ENCODE assay signal across 8 mouse cellular contexts in genomic region chr10:117708856-117709255, GRCm38 (mm10). TPM values are rescaled to one million over a fixed set of nuclear protein-coding genes. Genes with fewer than 3 reads are reported as not detected.
DNase-seq lines count a peak whose midpoint lies in the region; ATAC-seq and TF ChIP-seq lines count a peak whose summit lies in the region.

No protein-coding gene starts in this region.

- no peak for ATAC-seq in hindbrain, embryonic 15.5 days (ENCODE audit: low FRiP score, low read depth)
- no peak for ATAC-seq in midbrain, embryonic 15.5 days (replicated peaks)

- WGBS in kidney, adult 2 months = 58% methylated on average over 9 of the region's 9 CpGs
- WGBS in hindbrain, embryonic 15.5 days = 86% methylated on average over 9 of the region's 9 CpGs
- 86% methylated on average over 9 of the region's 9 CpGs for WGBS in midbrain, embryonic 15.5 days

- H3K36me3 ChIP-seq in kidney, adult 2 months (ENCODE audit: control insufficient read depth, insufficient read depth, low read length) = peaks cover 4% of the 10 kb centered on the region
- peaks cover 33% of the 10 kb centered on the region for H3K36me3 ChIP-seq in hindbrain, embryonic 15.5 days
- H3K36me3 ChIP-seq in midbrain, embryonic 15.5 days (replicated peaks) = peaks cover 23% of the 10 kb centered on the region; the same call in 1 of the 2 replicates

- no peaks in the 10 kb centered on the region for H3K27me3 ChIP-seq in kidney, adult 2 months (replicated peaks; ENCODE audit: control insufficient read depth, insufficient read depth, low read length)
- H3K27me3 ChIP-seq in hindbrain, embryonic 15.5 days = no peaks in the 10 kb centered on the region
- no peaks in the 10 kb centered on the region for H3K27me3 ChIP-seq in midbrain, embryonic 15.5 days (replicated peaks)

- no peak overlapping the region for H3K9ac ChIP-seq in hindbrain, embryonic 15.5 days
- H3K9ac ChIP-seq in midbrain, embryonic 15.5 days = no peak overlapping the region

- peak overlapping the region; percentile 66 for H3K4me2 ChIP-seq in hindbrain, embryonic 15.5 days
- peak overlapping the region; percentile 61 for H3K4me2 ChIP-seq in midbrain, embryonic 15.5 days

- no peak overlapping the region for H3K27ac ChIP-seq in kidney, adult 2 months (ENCODE audit: insufficient read depth, low read depth, low read length)
- H3K27ac ChIP-seq in brown adipose tissue, adult 24 weeks (replicated peaks; ENCODE audit: low read depth, low read length) = no peak overlapping the region
- no peak overlapping the region for H3K27ac ChIP-seq in hindbrain, embryonic 15.5 days (replicated peaks)
- H3K27ac ChIP-seq in midbrain, embryonic 15.5 days = no peak overlapping the region

- no peak for DNase-seq in kidney, adult 2 months
- DNase-seq in kidney, postnatal 14 days = no peak
- DNase-seq in urinary bladder, adult 18-20 months (ENCODE audit: low spot score in 2 of 2) = no peak
- no peak for DNase-seq in right cerebral cortex, adult 18-20 months
- no peak for DNase-seq in thymus, postnatal 10 days (ENCODE audit: low spot score in 2 of 2)

- peak overlapping the region; percentile 5 for H3K4me3 ChIP-seq in kidney, adult 2 months (ENCODE audit: insufficient read depth, low read depth, low read length)
- H3K4me3 ChIP-seq in brown adipose tissue, adult 24 weeks (ENCODE audit: insufficient read depth, low read depth, low read length) = peak overlapping the region; percentile 17; the same call in 1 of the 2 replicates
- H3K4me3 ChIP-seq in hindbrain, embryonic 15.5 days = peak overlapping the region; percentile 76
- H3K4me3 ChIP-seq in midbrain, embryonic 15.5 days = peak overlapping the region; percentile 99

- H3K9me3 ChIP-seq in hindbrain, embryonic 15.5 days = no peaks in the 10 kb centered on the region
- H3K9me3 ChIP-seq in midbrain, embryonic 15.5 days = no peaks in the 10 kb centered on the region

- TF ChIP-seq POLR2A in kidney, adult 2 months (IDR thresholded peaks at IDR 0.05; ENCODE audit: low read depth, low read length) = no peak

- H3K4me1 ChIP-seq in kidney, adult 2 months (ENCODE audit: control insufficient read depth, insufficient read depth, low read length) = peaks cover 13% of the 10 kb centered on the region
- 0 out of 2 replicates have a peak, but pooled peaks cover 4% of the 10 kb centered on the region for H3K4me1 ChIP-seq in brown adipose tissue, adult 24 weeks (ENCODE audit: control insufficient read depth, insufficient read depth, insufficient read length, low read length)
- H3K4me1 ChIP-seq in hindbrain, embryonic 15.5 days (replicated peaks) = peaks cover 26% of the 10 kb centered on the region
- peaks cover 25% of the 10 kb centered on the region for H3K4me1 ChIP-seq in midbrain, embryonic 15.5 days

- no peak for TF ChIP-seq CTCF in kidney, adult 2 months (conservative IDR thresholded peaks at IDR 0.05; ENCODE audit: insufficient read depth, insufficient read length, low read depth, low read length)

RNA-seq across cellular contexts. Expression of gene Mdm2, which starts 1.7 kb away (rescaled TPM):
- polyA plus RNA-seq in kidney, adult 2 months (2012; rRNA removed) = 21.9 and 22.9 TPM in 2 replicates
- 17.0 and 24.8 TPM in 2 replicates for polyA plus RNA-seq in brown adipose tissue, adult 24 weeks (2012; ENCODE audit: insufficient read depth, insufficient read length, missing spikeins)
- polyA plus RNA-seq in hindbrain, embryonic 15.5 days (2015; fragmentation: Nextera tagmentation; extraction: Ambion mirVana) = 47.1 and 52.5 TPM in 2 replicates
- polyA plus RNA-seq in midbrain, embryonic 15.5 days (2015; fragmentation: Nextera tagmentation; extraction: Ambion mirVana) = 49.8 and 58.2 TPM in 2 replicates

RNA-seq across cellular contexts. Expression of gene Slc35e3, which starts 37.3 kb away (rescaled TPM):
- 37.1 and 39.1 TPM in 2 replicates for polyA plus RNA-seq in kidney, adult 2 months (2012; rRNA removed)
- polyA plus RNA-seq in brown adipose tissue, adult 24 weeks (2012; ENCODE audit: insufficient read depth, insufficient read length, missing spikeins) = 5.0 and 11.8 TPM in 2 replicates
- 29.4 and 32.4 TPM in 2 replicates for polyA plus RNA-seq in hindbrain, embryonic 15.5 days (2015; fragmentation: Nextera tagmentation; extraction: Ambion mirVana)
- 34.4 and 37.1 TPM in 2 replicates for polyA plus RNA-seq in midbrain, embryonic 15.5 days (2015; fragmentation: Nextera tagmentation; extraction: Ambion mirVana)

Comparison
In these comparisons a context has a peak if more than half of its experiments do, and no peak if none do; other contexts are left out.
1. H3K4me3 ChIP-seq: peak in every context shown above with its lines; median percentile 99 in midbrain, embryonic 15.5 days; 76 in hindbrain, embryonic 15.5 days; 17 in brown adipose tissue, adult 24 weeks; 5 in kidney, adult 2 months.